Mouse (Mus musculus) heart, embryonic 11.5 days (tissue): ENCODE measurements around the gene Uhrf1bp1. TPM values are rescaled to one million over a fixed set of nuclear protein-coding genes. Genes with fewer than 3 reads are reported as not detected.

Experiments used
- ATAC-seq: fragments of 200-750 bp; cut with Nextera tagmentation; replicated peaks from 2 replicates; pipeline ENCODE4 v1.8.0; 2017; ENCODE audit warnings: moderate library complexity; ENCODE audit not compliant: insufficient number of reproducible peaks, low FRiP score, low TSS enrichment
- H3K27ac ChIP-seq: fragments of 300-500 bp; sonication (generic); 2 replicates; pipeline ENCODE4 v1.5.1; 2014; ENCODE audit warnings: mild to moderate bottlenecking, low read depth, low read length
- H3K27me3 ChIP-seq: fragments of 300-500 bp; sonication (generic); 2 replicates; pipeline ENCODE4 v1.6.1; 2014; ENCODE audit warnings: mild to moderate bottlenecking, low read length, mixed read lengths; ENCODE audit not compliant: control insufficient read depth, insufficient read depth
- H3K36me3 ChIP-seq: fragments of 300-500 bp; sonication (generic); 2 replicates; pipeline ENCODE4 v1.6.1; 2014; ENCODE audit warnings: mild to moderate bottlenecking, low read length, moderate library complexity, mixed read lengths; ENCODE audit not compliant: control insufficient read depth, insufficient read depth
- H3K4me1 ChIP-seq: fragments of 300-500 bp; sonication (generic); 2 replicates; pipeline ENCODE4 v1.6.1; 2014; ENCODE audit warnings: low read length; ENCODE audit not compliant: control insufficient read depth, insufficient read depth
- H3K4me2 ChIP-seq: fragments of 300-500 bp; sonication (generic); 2 replicates; pipeline ENCODE4 v1.6.1; 2014; ENCODE audit warnings: mild to moderate bottlenecking, moderate library complexity
- H3K4me3 ChIP-seq: fragments of 300-500 bp; sonication (generic); 2 replicates; pipeline ENCODE4 v1.5.1; 2014; ENCODE audit warnings: low read depth, low read length
- H3K9ac ChIP-seq: fragments of 300-500 bp; sonication (generic); 2 replicates; pipeline ENCODE4 v1.6.1; 2014; ENCODE audit warnings: mild to moderate bottlenecking, low read depth, low read length, moderate library complexity
- H3K9me3 ChIP-seq: fragments of 300-500 bp; sonication (generic); replicated peaks from 2 replicates; pipeline ENCODE4 v1.6.1; 2016; ENCODE audit warnings: low read length; ENCODE audit not compliant: control insufficient read depth
- WGBS: fragments of 180-500 bp; shearing (Covaris S2); extraction: QIAGEN DNeasy Blood & Tissue Kit; methylation state at CpG from one replicate; pipeline ENCODE4 v1.1.7; 2014; ENCODE audit not compliant: insufficient replicate concordance; 5-methylcytosine and 5-hydroxymethylcytosine counted together
- polyA plus RNA-seq: library from polyadenylated mRNA; unstranded; fragments of >200 nt; fragmentation: Nextera tagmentation; extraction: Ambion mirVana; gene quantifications from 2 replicates; pipeline ENCODE4 v1.2.1, GENCODE M21; 2014

Uhrf1bp1 gene
- polyA plus RNA-seq, 1 experiment from 2014 or later: 4.1 TPM

DNA sequence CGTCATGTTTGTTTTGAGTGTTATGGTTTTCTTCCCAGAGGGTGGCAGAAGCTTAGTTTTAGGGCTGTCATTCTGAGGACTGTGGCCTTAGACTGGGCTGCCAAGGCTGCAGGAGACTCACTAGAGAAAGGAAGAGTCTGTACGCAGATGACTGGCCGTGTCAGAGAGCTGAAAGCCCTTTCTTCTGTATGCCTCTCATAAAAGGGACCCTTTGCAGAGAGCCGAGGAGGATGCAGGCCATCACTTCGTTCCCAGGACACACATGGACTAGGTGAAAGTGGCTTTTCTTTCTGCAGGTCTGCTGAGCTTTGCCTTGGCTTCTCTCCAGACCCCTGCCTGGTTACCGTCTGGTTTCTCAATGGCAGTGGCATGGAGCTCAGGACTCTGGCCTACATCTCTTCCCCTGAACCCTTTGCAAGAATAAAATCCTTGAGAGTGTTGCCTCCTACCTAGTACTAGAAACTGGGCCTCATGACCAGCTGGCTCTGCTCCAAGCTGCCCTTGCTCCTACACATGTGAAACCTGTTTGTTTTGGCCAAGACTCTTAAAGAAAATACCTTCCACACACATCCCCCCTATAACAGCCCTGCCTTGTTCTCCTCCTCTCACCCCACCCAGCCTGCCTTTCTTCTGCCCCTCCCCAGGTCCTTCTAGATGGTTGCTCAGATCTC, 89.4 kb downstream of the Uhrf1bp1 start:
- Histone ChIP-seq H3K4me3 (no peak overlapping the region), H3K36me3 (no peaks in the 10 kb centered on the region), H3K9me3 (no peaks in the 10 kb centered on the region), H3K27ac (peak overlapping the region; percentile 42), H3K27me3 (no peaks in the 10 kb centered on the region), H3K4me2 (no peak overlapping the region), H3K4me1 (peaks cover 23% of the 10 kb centered on the region), H3K9ac (peak overlapping the region; percentile 39; the same call in 1 of the 2 replicates)
- 54% methylated on average over 6 of the region's 6 CpGs for WGBS
- no peak for ATAC-seq

DNA sequence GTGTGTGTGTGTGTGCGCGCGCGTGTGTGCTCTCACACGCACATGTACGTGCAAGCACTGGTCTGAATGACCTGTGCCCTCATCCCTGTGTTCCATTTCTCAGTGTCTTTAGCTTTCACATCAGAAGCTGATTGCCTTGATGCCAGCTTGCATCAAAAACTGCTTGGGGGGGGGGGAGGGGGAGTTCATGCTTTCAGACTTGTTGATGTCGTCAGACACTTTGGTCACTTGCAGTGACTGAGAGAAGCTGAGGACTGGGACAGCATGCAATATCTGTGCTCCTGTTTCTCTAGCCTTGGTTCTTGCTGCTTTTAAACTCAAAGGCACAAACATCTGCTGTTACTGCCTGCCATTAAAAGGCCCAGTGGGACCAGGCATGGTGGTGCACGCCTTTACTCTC, 90.1 kb downstream of the Uhrf1bp1 start:
- Histone ChIP-seq H3K9ac (no peak overlapping the region), H3K4me2 (no peak overlapping the region), H3K27me3 (no peaks in the 10 kb centered on the region), H3K9me3 (no peaks in the 10 kb centered on the region), H3K27ac (peak overlapping the region; percentile 42), H3K4me3 (no peak overlapping the region), H3K36me3 (no peaks in the 10 kb centered on the region), H3K4me1 (peaks cover 18% of the 10 kb centered on the region)
- WGBS: 85% methylated on average over 8 of the region's 8 CpGs
- no peak for ATAC-seq

DNA sequence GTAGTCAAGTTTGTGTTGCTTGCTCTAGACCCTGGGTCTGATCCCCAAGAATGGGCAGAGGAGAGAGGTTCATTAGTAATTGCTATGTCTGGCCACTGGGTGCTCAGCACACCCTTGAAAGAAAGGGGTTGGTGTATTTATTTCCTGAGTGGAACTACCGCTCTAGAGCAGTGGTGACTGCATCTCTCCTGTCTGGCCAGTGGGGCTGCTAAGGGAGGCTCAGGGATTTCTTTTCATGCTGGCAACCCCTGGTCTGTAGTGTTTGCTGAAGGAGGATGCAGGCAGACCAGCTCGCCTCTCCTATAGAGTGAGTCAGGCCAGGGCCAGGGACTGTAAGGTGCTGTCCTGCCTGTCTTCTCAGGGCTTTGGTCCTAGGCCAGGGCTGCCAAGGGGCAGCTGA, 90.9 kb downstream of the Uhrf1bp1 start:
- no peak for ATAC-seq
- H3K4me2 ChIP-seq: no peak overlapping the region
- H3K9ac ChIP-seq: no peak overlapping the region
- H3K4me3 ChIP-seq: no peak overlapping the region
- H3K9me3 ChIP-seq: no peaks in the 10 kb centered on the region
- H3K4me1 ChIP-seq: peaks cover 15% of the 10 kb centered on the region
- H3K27ac ChIP-seq: peak overlapping the region; percentile 15; the same call in 1 of the 2 replicates
- 78% methylated on average over 2 of the region's 2 CpGs for WGBS
- no peaks in the 10 kb centered on the region for H3K36me3 ChIP-seq
- no peaks in the 10 kb centered on the region for H3K27me3 ChIP-seq

Other genes starting within 250 kb of the Uhrf1bp1 start
- 38.8 and 47.4 TPM in 2 replicates for gene Nudt3, start 232.9 kb upstream of the Uhrf1bp1 start, polyA plus RNA-seq
- not detected in 2 replicates for gene RPS10-NUDT3, start 221.2 kb upstream of the Uhrf1bp1 start, polyA plus RNA-seq
- gene Rps10, start 219.8 kb upstream of the Uhrf1bp1 start, polyA plus RNA-seq: 659 and 724 TPM in 2 replicates
- 2.5 and 2.9 TPM in 2 replicates for gene Pacsin1, start 200.9 kb upstream of the Uhrf1bp1 start, polyA plus RNA-seq
- gene Spdef, start 127.5 kb upstream of the Uhrf1bp1 start, polyA plus RNA-seq: 0.25 and 0.26 TPM in 2 replicates
- 11.8 and 12.5 TPM in 2 replicates for gene D17Wsu92e, start 35.8 kb upstream of the Uhrf1bp1 start, polyA plus RNA-seq
- 226 and 242 TPM in 2 replicates for gene Snrpc, start 18.3 kb upstream of the Uhrf1bp1 start, polyA plus RNA-seq
- 5.5 and 6.9 TPM in 2 replicates for gene Anks1, start 52.9 kb downstream of the Uhrf1bp1 start, polyA plus RNA-seq
- 50.4 and 53.0 TPM in 2 replicates for gene Taf11, start 53.4 kb downstream of the Uhrf1bp1 start, polyA plus RNA-seq
- gene Tcp11, start 224.2 kb downstream of the Uhrf1bp1 start, polyA plus RNA-seq: 0.34 and 0.49 TPM in 2 replicates